Mouse (Mus musculus) gastrocnemius, postnatal 25 days (tissue): ENCODE data around the gene Wdr6. TPM values are rescaled to one million over a fixed set of nuclear protein-coding genes. Genes with fewer than 3 reads are reported as not detected.

Source experiments
- DNase-seq: peaks from one replicate; pipeline ENCODE4 v3.0.0; 2022
- total RNA-seq, 2 experiments: library from RNA; stranded (reverse); gene quantifications; 1 replicate in 1 of 2; 2 replicates in 1 of 2; pipeline ENCODE4 v1.2.3; 2021

Gene Wdr6
- total RNA-seq, 2 experiments from 2014 or later = 5.2 to 5.3 TPM

DNA sequence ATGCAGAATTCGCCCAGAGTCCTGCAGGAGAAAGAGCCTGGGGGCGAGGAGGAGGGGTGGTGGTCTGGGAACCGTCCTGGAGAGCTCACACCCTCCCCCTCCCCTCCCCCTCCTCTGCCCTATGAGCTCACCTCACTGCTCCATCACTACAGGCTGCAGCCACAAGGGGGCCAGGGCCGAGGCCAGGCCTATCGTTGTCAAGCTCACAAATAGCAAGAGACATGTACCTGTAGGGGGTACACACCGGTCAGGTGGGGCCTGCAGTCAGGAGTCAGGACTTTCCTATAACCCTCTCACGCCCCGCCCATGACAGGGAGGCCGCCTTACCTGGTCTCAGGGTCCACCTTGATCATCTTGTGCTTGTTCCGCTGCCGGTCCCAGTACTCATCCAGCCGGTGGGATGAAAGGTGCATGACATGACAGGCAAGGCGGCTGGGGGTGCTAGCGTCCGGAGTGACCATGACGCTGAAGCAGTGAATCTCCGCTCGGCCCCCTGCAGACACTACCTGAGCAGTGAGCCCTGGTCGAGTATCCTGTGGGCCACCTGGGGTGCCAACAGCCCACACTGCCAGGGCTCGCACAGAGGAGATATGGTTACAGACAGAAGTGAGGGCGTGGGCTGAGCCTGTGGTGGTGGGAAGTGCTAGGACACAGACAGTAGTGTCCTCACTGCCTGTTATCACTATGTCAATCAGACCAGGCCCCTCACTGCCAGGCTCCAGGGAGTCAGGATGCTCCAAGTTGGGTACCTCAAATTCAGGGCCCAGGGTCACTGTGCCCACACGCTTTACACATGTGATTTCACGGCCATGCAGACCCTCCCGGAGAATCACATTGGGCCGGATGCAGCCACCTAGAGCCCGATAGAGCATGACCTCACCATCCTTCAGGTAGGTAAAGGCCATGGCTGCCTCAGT lies 4.5 kb downstream of the Wdr6 start:
- peak; percentile 46 for DNase-seq

DNA sequence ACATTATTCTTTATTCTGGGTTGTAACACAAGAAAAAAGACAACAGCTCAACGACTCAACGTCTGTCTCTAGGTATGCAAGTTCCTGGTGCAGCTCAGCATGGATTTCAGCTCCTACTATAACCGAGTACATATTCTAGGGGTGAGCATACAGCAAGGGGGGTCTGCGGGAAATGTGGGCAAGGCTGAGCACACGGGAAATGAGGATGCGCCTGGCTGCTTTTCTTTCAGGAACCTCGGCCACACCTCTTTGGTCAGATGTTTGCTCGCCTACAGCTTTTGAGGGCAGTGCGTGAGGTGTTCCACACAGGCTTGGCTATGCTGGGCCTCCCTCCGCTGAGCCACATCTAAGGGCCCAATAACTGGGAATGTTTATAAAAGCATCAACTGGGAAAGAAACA lies 6.2 kb downstream of the Wdr6 start:
- DNase-seq = no peak

DNA sequence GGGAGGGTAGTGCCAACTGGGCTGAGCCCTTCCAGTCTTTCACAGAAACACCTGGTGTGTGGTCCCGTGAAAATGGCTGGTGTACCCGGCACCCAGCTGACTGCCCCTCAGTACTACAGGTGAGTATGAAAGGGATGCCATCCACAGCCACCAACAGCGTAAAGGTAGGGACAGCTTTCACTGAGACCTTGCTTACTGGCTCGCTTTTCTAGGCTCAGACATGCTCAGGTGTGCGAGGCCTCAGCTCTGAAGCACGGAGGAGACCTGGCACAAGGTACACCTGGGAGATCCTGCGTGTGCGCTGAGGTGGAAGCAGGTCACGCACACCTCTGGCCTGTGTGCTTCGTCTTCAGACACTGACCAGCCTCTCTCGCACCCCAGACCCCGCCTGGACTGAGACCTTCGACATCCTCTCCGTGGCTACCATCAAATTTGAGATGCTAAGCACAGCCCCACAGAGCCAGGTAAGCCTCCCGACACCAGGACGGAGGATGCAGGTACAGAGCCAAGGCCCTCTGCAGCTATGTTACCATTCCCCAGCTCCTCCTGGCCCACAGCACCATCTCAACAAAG lies 7.1 kb downstream of the Wdr6 start:
- DNase-seq = no peak

DNA sequence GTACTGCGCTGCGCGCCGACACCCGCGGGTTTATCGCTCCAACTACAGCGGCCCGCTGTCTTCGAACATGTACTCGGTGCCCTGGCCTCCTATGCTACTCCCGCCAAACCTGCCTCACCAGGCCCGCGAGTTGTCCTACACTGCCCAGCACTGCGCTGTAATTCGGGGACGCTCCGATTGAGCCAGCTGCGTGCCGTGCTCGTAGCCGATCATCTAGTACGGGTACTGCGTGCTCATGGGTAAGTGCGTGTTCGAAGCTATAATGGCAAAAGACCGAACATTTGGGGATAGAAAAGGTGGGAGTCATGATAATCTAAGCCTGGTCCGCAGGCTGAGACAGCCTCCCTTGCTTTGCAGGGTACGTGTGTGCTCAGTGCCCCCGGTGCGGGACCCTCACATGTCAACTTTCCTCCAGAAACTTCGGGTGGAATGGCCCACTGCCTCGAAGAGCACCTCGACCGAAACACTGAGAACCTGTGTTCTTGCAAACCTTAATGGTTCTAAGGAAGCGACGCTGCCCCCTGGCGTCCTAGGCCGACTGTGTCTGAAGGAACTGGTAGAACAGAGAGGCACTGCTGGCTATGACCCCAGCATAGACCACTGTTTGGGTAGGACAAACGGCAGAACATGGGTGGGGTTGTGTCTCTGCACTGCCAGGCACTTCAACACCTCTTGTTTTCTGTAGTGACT lies 8.2 kb downstream of the Wdr6 start:
- DNase-seq = peak; percentile 58

DNA sequence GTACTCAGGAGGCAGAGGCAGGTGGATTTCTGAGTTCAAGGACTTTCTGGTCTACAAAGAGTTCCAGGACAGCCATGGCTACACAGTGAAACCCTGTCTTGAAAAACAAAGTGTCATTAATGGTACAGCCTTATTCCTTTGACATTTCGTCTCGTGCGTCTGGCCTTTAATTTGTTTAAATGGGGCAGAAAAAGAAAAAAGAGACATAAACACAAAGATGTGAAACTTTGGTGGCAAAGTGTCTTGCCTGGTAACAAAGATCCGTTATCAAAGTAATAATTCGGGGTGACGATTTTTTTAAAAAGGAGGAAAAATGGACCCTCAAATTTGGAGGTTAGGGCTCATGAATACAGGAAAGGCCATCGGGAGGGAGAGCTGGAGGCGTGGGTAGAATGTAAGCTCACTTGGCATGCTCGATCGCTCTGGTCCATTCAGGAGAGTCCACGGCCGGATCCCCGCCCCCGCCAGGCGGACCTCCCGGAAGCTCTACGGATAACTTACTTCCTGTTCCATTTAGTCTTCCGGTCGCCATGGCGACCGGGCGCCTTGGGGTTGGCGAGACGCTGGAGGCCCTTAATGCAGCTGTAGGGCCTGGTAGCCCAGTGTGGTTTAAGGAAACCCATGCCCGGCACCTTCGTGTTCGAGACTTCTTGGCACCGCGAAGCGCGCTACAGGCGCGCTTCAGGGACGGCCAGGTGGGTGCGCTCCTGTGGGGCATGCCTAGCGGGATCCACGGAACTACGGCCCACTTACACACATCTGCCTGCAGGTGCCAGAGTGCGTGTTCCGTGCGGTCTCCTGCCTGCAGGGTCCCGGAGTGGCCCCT lies 8.9 kb downstream of the Wdr6 start, which contains the start of gene Dalrd3:
TSS of gene Dalrd3 (plus strand) at position 506 of the 826 bp plus-strand sequence.
- peak; percentile 92 for DNase-seq

DNA sequence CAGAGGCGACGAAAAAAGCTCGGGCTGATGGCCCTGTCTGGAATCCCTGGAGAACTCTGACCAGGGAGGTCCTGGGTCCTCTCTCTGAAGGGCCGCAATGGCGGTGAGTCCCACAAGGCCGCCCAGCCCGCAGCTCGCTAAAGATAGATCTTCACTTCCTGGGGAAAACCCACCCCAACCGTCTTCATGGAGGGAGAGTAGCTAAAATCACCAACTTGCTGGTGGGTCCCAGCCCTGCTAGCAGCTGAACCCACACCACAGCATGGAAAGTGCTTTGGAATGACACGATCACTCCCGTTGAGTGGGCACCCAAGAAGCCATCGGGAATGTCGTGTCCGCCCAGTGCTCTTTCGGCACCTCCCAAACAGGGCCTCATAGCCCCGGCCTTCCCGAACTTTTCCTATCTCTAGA lies 10.0 kb downstream of the Wdr6 start:
- no peak for DNase-seq

DNA sequence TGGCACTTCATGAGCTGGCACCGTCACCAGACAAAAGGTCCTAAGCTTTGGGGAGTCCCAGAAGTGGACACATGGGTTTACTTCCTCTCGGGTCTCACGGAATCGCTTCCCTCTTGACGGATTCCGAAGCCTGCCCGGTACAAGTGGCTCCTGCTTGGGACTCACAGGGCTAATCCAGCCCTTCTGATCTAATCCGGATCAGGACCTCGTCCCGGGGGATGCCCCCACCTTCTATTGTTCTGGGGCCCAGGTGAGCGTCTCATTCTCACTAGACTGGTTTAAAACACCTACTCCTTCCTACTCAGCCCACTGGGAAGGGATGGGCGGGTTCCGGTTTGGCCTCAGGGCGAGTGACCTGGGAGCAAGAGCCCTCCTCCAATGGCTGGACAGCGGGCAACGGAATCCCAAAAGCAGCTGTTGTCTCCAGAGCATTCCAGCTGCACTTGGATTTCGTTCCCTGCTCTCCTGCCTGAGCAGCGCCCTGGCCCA lies 10.6 kb downstream of the Wdr6 start:
- DNase-seq = peak; percentile 53

DNA sequence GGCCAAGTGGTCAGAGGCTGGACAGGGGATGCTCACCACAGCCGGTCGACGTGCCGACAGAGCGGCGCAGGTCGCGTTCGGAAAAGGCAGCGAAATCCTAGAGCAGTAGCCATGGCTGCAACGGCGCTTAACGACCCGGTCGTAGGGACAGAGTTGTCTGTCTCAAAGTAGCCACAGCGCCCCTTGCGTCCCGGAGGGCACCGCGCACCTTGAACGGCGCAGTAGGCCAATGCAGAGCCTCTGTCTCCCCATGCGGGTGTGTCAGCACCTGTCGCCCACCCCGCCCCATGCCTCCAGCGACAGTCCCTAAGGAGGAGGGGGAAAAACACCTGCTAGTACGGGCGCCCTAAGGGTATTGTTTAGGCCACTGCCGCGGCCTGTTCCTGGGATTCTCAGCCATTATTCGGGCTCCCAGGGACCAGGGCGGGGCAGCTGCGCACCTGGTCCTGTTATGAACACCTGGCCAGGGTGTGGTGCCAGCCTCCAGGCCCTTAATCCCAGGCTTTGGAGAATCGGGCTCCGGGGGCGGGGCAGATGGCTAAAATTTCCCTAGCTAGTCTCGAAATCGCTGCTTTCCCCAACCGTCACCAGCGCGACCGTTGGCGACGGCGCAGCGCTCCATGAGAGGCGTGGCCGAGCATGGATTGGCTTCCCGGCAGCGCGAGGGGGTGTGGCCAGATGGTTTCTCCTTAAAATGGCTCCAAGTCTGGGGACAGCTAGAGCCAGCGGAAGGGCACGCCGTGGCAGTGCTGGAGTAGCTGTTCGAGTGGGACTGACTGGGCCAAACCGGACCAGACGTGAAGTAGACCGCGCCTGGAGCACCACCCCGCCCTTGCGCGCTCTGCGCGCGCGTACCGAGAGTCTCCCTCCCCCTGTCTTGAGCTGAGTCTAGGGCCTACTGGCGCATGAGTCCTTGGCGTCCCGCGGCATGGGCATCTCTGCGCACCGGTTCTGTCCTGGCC lies 11.4 kb downstream of the Wdr6 start, which contains the start of gene Ndufaf3:
TSS of gene Ndufaf3 (minus strand) at position 620 of the 962 bp plus-strand sequence.
- DNase-seq = peak; percentile 93

DNA sequence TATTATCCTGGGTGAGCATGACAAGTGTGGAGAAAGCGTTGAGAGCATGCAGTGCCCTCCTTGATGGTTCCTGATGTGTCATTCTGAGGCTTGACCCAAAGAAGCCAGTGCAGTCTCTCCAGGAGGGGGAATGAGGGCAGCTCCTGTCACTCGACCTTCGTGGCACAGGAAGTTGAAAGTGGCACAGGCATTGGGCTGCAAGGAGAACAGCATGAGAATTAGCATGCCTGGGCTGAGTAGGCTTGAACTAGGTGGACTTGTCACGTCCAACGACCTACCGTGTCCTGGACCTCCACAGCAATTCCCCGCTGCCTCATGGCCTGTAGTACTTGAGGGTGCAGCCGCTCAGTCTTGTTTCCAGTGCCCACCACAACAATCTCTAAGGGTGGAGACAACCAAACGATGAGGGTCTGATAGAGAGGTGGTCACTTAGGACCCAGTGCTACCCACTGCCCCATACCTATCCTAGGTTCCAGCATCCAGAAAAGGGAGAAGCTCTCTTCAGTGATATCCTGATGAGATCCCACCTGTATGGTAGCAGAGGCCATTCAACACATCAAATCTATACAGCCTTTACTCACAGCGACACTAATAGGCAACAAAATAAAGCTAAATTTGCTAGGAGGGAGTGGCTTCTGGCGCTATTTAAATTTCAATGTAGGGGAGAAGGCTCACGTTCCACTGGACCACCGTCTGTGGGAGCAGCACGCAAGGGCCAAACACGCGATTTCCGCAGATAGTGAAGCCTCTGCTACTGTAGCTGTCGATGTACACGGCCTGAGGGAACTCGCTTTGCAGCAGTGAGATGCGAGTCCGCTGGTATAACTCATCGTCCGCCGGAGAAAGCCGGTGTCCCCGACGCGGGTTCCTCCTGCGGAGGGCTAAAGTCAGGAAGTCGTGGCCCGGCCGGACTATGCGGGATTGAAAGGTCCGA lies 12.4 kb downstream of the Wdr6 start:
- no peak for DNase-seq

DNA sequence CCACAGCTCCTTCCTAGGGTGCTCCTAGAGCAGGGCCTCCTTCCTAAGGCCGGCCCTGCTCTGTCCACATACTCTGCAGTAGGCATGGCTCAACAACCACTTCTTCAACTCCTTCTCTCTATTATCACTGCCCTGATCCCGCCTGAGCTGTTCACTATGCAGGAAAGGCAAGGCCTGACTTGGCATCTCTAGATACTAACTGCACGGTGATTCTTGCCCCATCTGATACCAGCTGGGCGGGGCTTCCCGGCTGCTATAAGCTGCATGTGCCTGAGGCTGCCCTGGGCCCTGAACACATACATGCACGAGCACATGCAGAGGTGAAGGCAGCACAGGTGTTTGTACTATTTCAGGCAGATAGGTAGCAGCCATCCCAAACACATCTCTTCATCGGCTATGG lies 14.4 kb downstream of the Wdr6 start:
- no peak for DNase-seq

DNA sequence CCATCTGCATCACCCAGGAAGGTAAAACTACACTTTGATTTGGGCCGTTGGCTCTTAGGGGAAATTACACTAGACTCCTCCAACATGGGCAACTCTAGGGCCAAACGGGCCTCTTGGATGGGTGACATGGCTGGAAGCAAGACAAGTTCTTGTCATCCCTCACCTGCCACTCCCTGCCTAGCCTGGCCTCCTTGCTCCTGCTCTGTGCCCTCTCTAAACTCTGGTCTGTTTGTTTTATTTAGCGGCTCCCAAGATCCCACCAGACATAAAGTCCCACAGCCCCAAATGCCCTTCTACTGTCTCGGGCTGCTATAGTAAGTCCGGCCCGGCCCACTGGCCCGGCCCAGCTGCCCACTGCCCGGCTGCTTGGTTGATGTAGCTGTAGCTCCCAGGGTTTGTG lies 14.9 kb downstream of the Wdr6 start:
- DNase-seq = no peak

DNA sequence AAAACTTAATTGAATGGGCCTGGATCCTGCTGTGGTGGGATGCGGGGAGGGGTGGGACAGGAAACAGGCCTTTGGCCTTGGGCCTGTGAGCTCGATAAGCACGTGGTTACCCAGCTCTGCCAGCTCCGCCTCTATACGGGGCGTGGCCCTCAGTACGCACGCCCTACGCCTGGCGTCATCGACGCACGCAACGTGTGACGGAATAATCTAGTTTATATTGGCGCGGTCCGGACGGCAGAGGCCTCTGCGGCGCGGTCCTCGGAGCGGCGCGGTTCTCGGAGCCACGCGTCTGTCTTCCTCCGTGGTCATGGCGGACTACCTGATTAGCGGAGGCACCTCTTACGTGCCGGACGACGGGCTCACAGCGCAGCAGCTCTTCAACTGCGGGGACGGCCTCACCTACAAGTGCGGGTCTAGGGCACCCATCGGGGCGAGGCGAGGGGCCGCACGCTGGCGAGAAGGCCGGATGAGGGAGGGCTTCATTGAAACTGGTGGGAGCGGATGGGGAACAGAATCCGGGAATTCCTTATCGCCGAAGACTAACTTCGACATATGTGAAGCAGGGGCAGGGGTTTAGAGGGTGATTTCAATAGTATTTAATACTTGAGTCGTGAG lies 18.2 kb downstream of the Wdr6 start, which contains the start of gene Impdh2:
TSS of gene Impdh2 (plus strand) at position 60 of the 615 bp plus-strand sequence.
- peak; percentile 92 for DNase-seq

DNA sequence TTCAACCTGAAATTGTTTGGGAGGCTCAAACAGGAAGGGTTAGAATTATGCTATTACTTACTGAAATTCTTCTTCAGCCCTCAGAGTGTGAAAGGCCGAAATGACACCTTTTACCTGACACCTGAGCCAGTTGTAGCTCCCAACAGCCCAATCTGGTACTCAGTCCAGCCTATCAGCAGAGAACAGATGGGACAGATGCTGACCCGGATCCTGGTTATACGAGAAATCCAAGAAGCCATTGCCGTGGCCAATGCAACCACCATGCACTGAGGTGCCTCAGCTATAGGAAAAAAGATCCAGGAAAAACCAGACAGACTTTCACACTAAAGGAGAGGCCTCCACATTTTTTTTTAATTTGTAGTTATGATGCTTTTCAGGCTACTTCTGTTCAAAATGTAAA lies 19.4 kb downstream of the Wdr6 start:
- no peak for DNase-seq

DNA sequence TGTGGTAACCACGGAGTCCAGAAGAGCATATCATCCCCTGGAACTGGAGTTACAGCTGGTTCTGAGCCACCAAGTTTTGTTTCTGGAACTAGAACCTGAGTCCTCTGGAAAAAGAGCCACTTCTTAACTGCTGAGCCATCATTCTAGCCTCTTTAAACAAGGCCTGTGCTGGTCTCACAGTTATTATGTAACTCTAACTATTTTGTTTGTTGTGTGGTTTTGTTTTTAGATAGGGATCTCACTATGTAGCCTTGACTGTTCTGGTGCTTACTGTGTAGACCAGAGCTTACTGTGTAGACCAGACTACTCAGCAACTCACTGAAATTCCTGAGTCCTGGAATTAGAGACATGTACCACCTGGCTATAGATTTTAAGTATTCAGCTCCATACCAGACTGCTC lies 31.7 kb downstream of the Wdr6 start:
- DNase-seq = no peak

DNA sequence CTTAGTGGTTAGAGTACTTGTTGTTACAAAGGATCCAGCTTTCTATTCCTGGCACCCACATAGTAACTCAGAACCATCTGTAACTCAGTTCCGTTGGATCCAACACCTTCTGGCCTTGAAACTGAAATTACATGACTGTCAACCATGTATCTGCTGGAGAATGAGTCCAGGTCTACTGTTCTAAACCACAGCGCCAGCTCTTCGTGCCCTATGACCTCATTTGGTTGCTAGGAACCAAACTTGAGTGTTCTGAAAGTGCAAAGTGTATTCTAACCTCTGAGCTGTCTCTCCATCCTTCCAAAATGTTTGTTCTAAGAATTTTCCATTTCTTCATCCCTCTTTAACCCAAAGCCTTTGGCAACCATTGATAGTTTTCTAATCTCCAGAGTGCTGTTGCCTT lies 32.6 kb downstream of the Wdr6 start:
- no peak for DNase-seq

DNA sequence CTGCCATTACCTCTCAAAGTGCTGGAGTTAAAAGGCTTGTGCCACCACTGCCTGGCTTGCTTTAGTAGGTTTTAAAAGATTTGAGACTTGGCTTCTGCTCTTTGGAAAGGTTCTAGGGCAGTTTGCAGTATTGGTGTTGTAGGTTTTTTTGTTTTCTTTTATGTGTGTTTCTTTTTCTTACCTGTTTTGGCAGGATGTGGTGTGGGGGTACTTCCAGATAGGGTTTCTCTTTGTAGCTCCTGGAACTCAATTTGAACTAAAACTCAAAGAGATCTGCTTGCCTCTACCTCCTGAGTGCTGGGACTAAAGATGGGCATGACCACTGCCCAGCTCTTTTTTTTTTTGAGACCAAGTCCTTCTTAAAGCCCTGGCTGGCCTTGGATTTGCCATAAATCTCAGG lies 37.7 kb downstream of the Wdr6 start:
- no peak for DNase-seq

DNA sequence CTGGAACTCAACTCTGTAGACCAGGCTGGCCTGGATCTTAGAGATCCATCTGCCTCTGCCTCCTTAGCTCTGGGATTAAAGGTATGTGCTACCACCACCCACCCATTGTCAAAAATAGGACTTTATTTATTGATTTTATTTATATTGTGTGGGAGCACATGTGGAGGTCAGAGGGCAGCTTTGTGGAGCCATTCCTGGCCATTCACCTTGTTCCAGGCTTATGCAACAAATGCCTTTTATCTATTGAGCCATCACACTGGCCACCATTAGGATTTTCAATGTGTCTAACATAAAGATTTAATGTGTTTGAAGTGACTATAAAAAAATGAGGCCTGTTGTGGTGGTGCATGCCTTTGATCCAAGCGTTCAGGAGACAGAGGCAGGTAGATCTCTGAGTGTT lies 47.0 kb downstream of the Wdr6 start:
- no peak for DNase-seq

DNA sequence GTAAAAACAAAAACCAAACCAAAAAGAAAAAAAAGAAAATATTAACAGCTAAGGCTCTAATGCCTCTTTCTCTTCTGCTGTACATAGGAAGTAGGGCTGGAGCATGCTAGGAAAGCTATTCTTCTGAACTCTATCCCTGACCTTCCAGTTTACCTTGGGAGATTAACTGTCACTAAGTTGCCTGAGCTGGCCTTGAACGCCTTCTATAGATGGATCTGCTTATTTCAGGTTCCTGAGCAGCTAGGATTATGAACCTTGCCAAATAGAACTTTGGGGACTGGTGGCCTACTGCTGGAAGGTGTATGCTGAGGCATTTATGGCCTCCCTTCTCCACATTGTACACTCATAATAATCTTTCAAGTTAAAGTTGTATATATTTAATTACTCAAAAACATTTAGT lies 47.6 kb downstream of the Wdr6 start:
- DNase-seq = no peak

DNA sequence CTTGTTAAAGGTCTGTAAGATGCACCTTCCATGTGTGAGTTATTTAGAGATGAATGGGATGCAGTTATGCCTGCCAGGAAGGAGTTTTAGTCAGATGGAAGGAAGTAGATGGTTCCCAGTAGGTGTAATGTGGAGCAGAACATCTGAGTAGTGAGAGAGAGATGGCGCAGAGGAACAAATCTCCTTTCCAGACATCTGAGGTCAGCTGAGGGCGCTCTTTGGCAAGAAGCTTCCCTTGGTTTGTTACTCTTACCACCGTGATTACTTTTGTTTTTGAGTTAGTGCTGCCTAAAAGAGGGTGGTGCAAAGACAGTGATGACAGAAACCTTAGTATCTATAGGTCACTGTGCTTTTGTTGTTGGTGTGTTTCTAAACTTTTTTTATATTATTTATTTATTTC lies 53.1 kb downstream of the Wdr6 start:
- no peak for DNase-seq
